Mouse (Mus musculus): ENCODE measurements at regions not wholly inside any gene's neighbourhood (a gene's known extent, or its start where the extent isn't known, plus 50 kb on each side); places are given as distances from the start of the nearest gene placed in this dataset.

DNA sequence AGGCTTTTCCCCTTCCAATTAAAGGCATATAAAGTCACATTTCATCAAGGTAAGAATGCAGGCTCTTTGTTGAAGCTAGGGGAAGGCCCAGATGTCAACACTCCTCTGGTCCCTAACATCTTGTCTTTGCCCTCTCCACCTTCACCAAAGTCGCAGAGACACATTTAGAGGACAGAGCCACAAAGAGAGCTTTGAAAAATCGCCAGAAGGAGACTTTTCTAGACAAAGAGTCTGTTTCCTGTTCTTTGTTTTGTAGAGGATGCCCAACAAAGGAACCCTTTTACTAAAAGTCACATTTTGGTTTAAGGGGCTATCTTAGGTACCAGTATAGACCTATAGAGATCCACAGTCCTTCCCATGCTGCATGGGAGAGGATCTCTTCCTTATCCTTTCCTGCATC is 269.9 kb upstream of the Ncam1 start:
- TF ChIP-seq USF2 (IDR thresholded peaks at IDR 0.05; ENCODE audit: borderline replicate concordance in 1 of 2, insufficient read depth in 1 of 2, low read depth in 1 of 2, low read length in 2 of 2) (no peak), ELF1 (IDR thresholded peaks at IDR 0.05; ENCODE audit: low read depth, low read length) (no peak)

Measured in MEL (cell line).